10 mouse cellular contexts compared by ENCODE assay signal in the genomic region with DNA sequence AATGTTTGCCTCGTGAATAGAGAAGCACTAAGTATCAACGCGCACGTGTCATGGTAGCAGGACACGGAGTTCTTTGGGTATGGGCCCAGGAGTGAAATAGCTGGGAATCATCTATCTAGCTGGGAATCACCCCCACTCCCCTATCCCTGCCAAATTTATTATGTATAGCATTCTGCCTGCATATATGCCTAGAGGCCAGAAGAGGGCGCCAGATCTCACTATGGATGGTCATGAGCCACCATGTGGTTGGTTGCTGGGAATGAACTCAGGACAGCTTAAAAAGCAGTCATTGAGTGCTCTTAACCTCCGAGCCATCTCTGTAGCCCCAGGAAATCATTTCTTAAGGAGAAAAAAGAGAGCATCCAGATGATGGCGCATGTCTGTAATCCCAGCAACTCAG. TPM values are rescaled to one million over a fixed set of nuclear protein-coding genes. Genes with fewer than 3 reads are reported as not detected.
DNase-seq lines count a peak whose midpoint lies in the region; TF ChIP-seq lines count a peak whose summit lies in the region.
"Had no signal": no experiment of that assay in that cellular context is flagged by ENCODE, and none has a peak within 500 bp of the region (broad histone marks: within the 10 kb centered on the region; RNA-seq: fewer than 3 reads in every experiment).

No protein-coding gene starts in this region.

- TF ChIP-seq CTCF in left cerebral cortex, adult 2 months (IDR thresholded peaks at IDR 0.05), result peak; percentile 83

- peak; percentile 59 for DNase-seq in cerebellum, adult 9-10 months
- DNase-seq in cerebellum, adult 8-10 months, result no peak
- no peak for DNase-seq in left cerebral cortex, adult 2 months (ENCODE audit: extremely low spot score in 1 of 2, low spot score in 2 of 2)
- no peak for DNase-seq in left cerebral cortex, postnatal 14 days (ENCODE audit: low spot score in 2 of 2)
- DNase-seq in T-cell, adult 2 months (ENCODE audit: low spot score), result peak; percentile 62
- DNase-seq in forelimb bud, embryonic 11.5 days (ENCODE audit: low read depth, low spot score), result peak; percentile 53
- DNase-seq in retina, embryonic 14.5 days (ENCODE audit: low spot score), result peak; percentile 71
- no peak for DNase-seq in ovary, postnatal 10 days (ENCODE audit: low spot score)

- no peak overlapping the region for H3K27ac ChIP-seq in left cerebral cortex, adult 2 months
- H3K27ac ChIP-seq: hindbrain, embryonic 15.5 days; neural tube, embryonic 13.5 days had no signal

- no peak overlapping the region for H3K4me3 ChIP-seq in left cerebral cortex, adult 2 months
- H3K4me3 ChIP-seq: hindbrain, embryonic 15.5 days; neural tube, embryonic 13.5 days had no signal

- intact Hi-C loops in left cerebral cortex, adult 2 months (cut with DNase I), result loop anchor here (10.0 kb wide), 1 partner anchor 284 kb away; no protein-coding TSS in a partner anchor
- intact Hi-C loops in left cerebral cortex, postnatal 14 days (cut with DNase I), result no loop called here

RNA-seq across cellular contexts. Expression of a gene that starts 30.0 kb away (rescaled TPM):
- total RNA-seq in left cerebral cortex, adult 2 months (2021), result 10 to 100 TPM; 52.3 to 52.6 TPM
- 10 to 100 TPM in 1 of 2 experiments, 1 to 10 TPM in 1; 9.9 to 11.9 TPM for total RNA-seq in left cerebral cortex, postnatal 14 days (2021)

RNA-seq across cellular contexts. Expression of a gene that starts 49.5 kb away (rescaled TPM):
- total RNA-seq in left cerebral cortex, adult 2 months (2021), result 1 to 10 TPM; 5.1 to 6.1 TPM
- total RNA-seq in left cerebral cortex, postnatal 14 days (2021), result 1 to 10 TPM; 4.2 to 5.1 TPM

Comparison
In these comparisons a context has a peak if more than half of its experiments do, and no peak if none do; other contexts are left out.
1. DNase-seq: peak in cerebellum, adult 9-10 months (single experiment), T-cell, adult 2 months (single experiment), forelimb bud, embryonic 11.5 days (single experiment) and retina, embryonic 14.5 days (single experiment); none in cerebellum, adult 8-10 months (single experiment), left cerebral cortex, adult 2 months (0 of 2), left cerebral cortex, postnatal 14 days (0 of 2) and ovary, postnatal 10 days (single experiment).
2. RNA of a gene that starts 30.0 kb away (total RNA-seq): 52.3 to 52.6 TPM in left cerebral cortex, adult 2 months; 9.9 to 11.9 TPM in left cerebral cortex, postnatal 14 days; every median in the first group is over 4 times any median in the second.